Mouse (Mus musculus) retina, adult 2 months (tissue): ENCODE data around the gene Gm9844.
"Not testable (repeated sequence)": the region's sequence is repeated elsewhere in the genome, so short reads cannot be mapped to it uniquely, and the experiment has no call there.

Experiments used
- DNase-seq: peaks from one replicate; pipeline ENCODE4 v3.0.0-alpha.2; 2012; ENCODE audit warnings: low read depth, low spot score

Gene Gm9844

DNA sequence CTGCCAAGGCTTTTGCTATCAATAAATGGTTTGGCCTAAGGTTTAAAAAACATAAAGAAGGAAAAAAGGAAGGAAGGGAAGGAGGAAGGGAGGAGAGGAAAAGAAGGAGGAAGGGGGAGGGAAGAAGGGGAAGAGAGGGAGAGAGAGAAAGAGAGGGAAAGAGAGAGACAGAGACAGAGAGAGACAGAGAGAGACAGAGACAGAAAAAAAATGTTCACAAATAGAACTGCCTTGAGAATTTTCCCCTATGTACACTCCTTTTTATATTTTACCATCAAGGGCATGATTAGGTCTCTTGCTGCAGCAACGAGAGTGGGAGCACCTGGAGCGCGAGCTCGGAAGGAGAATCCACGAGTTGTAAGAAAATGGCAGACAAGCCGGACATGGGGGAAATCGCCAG lies at the start of gene Gm9844:
Gm9844 (plus strand) TSS at position 301 of the 400 bp plus-strand sequence.
- no peak for DNase-seq

DNA sequence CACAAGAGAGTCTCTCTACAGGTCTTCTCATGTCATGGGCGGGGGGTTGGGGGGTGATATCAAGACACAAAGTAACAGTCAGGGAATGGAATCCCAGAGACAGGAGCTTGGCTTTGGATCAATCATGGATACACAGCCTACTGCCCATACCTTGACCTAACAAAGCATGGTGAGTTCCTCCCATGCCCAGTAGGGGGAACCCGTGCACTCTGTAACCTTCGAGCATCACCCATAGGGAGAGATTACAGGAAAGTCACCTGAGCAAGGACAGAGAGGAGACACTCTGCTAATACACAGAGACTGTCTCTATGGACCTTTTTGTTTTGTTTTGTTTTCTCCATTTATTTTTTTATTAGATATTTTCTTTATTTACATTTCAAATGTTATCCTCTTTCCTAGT lies 44.5 kb upstream of the Gm9844 start:
- DNase-seq = peak; percentile 55

DNA sequence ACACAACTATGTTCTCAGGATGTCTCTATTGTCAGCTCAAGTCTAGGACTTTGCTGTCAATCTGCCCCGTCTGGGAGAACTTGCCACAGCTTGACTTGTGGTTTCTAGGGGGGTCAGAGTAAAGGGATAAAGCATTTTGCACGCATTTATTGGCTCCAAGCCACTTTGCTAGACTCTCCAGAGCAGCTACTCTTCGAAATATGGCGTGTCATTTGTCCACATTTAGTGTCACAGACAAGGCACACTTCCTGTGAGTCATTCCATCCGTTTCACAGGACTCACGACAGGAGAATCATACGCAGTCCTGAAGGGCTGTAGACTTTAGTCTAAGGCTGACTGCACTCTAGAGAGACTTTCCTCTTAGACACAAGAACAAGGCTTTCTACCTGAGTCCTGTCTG lies 37.6 kb upstream of the Gm9844 start:
- no peak for DNase-seq

DNA sequence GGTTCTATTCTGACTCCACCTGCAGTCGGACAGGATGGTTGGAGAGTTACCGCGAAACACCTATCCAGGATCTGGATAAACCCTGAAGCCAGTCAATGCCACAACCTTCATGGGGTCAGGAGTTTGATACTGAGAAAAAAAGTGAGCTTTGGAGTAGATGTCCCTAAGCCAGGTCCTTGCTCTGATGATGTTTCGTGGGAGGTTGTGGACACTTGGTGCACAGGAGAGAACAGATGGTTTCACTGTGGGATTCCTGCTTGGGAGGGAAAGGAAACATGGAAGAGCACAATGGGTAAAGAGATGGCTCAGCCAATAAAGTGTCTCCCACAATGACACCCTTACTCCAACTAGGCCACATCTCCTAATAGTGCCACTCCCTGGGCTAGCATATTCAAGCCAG lies 34.8 kb upstream of the Gm9844 start:
- no peak for DNase-seq

DNA sequence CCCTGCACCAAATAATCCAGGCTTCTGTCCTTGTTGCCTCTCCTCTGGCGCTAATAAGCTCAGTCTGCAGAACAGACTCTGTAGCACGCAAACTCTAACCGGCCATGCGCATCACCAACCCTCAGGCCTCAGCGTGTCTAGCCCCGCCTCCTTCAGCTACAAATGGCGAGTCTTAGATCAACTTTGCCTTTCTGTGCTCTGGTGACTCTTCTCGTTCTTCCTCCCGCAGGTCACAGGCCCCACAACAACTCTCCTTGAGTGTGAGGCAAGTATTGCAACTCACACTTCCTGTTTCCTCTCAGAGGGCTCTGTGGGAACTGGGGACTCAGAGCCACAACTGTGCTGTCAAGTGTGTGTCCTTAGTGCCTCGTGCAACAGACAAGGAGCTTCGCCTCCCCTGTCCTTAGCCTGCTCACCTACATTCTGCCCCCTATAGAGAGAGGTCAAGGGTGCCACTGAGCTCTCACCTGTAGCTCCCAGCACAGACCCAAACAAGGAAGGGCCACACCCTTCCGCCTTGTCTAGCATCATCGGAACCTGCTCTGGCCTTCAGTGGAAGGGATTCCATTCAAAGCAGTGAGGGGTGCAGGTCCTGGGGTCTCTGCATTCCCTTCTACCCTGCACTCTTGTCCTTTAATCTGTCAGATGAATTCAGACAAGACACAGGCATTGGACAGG lies 23.1 kb upstream of the Gm9844 start:
- not testable (repeated sequence) for DNase-seq

DNA sequence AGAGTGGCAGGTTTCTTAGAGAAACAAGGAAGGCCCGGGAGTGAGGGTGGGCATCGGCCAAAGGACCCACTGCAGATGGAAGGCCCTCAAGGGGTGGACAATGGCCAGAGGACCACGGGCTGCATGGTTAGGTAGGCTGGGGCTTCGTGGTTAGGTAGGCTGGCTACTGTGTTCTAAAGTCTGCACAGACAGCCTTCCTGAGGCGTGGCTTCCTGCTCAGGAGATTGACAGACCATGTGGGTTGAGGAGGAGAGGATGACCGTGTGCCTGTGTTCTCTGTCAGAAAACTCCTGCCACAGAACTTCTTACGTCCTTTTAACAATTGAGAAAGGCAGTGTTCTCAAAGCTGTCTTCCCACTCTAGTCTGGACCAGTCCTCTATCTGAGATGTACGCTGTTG lies 22.6 kb upstream of the Gm9844 start:
- no peak for DNase-seq

GRCm38 (mm10) chr7:24840331-24840730 lies 21.7 kb upstream of the Gm9844 start:
- DNase-seq = no peak

DNA sequence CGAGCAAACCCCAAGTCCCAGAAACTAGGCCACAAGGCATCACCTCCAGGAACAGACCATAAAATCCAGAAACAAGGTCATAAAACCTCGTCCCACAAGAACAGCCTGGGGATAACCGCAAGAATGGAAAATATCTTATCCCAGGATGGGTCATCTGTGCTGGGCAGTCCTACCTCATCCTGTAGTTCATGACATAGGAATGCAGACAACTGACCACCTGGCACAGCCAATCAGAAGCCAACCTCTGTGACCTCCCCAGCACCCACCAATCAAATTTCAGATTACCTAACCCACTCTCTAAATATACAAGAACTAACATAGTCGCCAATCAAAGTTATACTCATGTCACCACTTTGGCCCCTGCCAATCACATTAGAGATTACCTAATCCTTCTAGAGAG lies 21.0 kb upstream of the Gm9844 start:
- DNase-seq = no peak

- DNase-seq = no peak
Measured at GRCm38 (mm10) chr7:24844144-24844543, 17.9 kb upstream of the Gm9844 start.

DNA sequence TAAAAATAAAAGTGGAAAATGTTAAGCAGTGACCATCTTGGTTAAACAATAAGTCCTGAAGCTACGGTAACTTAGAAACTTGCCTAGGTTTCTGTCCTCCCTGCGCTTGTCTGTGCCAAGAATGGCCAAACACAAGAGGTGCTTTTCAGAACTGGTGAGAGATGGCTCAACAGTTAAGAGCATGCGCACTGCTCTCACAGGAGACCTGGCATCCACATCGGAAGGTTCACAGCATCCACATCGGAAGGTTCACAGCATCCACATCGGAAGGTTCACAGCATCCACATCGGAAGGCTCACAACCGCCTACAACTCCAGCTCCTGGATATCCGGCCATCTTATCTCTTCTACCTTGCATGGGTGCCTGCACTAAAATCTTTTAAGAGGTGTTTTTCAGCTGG lies 16.8 kb upstream of the Gm9844 start:
- no peak for DNase-seq

GRCm38 (mm10) chr7:24845713-24846112 lies 16.3 kb upstream of the Gm9844 start:
- no peak for DNase-seq

GRCm38 (mm10) chr7:24846576-24846975 lies 15.4 kb upstream of the Gm9844 start:
- not testable (repeated sequence) for DNase-seq

GRCm38 (mm10) chr7:24850162-24850561 lies 11.9 kb upstream of the Gm9844 start:
- no peak for DNase-seq

- DNase-seq = no peak
Measured at GRCm38 (mm10) chr7:24850899-24851303, 11.1 kb upstream of the Gm9844 start.

DNA sequence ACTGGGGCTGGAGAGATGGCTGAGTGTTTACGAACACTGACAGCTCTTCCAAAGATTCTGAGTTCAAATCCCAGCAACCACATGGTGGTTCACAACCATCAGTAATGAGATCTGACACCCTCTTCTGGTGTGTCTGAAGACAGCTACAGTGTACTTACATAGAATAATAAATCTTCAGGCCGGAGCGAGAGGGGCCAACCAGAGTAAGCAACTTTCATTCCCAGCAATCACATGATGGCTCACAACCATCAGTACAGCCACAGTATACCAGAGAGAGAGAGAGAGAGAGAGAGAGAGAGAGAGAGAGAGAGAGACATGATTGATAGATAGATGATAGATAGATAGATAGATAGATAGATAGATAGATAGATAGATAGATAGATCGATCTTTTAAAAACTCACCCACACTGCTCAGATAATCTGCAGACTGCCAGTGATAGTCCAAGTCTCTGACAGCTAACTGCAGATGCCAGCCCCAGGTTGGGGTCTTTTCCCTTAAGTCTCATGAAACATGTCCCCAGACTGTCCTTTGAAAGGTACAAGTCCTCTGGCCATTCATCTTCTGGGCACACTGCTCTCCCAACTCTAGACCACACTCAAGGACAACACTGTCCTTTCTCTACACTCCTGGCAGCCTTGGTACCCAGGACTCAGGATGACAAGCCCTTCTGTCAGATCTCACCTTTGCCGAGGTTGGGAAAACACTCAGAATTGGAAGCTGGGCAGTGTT lies 10.3 kb upstream of the Gm9844 start:
- no peak for DNase-seq

DNA sequence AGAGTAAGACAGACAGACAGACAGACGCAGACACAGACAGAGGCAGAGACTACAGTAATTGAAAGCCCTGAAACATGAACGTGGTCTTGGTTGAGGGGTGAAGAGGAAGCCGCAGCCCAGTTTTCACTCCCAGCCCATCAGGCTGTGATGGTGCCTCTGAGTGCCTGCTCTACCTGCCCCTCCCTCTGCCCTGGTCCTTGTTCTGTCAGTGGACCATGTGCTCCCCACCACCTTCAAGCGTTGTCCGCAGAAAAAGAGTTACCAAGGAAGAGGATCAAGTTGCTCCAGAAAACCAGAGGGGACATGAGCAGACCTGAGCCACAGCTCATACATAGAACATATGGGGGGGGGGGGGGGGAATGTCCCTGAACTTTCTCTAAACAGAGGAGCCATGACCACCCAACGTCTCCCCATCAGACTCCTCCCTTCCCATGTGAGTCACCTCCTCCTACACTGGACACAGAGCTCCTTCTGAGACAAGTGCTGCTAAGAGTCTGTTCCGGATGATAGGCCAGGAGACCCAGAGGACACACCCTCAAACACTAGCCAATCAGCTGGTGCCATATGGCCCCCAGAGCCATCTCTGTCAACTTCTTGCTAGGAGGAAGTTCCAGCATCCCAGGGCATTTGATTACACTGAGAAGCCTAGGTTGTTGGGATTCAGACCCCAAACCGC lies 9.3 kb upstream of the Gm9844 start:
- no peak for DNase-seq

- DNase-seq = no peak
Measured at GRCm38 (mm10) chr7:24853233-24853563, 8.8 kb upstream of the Gm9844 start.

DNA sequence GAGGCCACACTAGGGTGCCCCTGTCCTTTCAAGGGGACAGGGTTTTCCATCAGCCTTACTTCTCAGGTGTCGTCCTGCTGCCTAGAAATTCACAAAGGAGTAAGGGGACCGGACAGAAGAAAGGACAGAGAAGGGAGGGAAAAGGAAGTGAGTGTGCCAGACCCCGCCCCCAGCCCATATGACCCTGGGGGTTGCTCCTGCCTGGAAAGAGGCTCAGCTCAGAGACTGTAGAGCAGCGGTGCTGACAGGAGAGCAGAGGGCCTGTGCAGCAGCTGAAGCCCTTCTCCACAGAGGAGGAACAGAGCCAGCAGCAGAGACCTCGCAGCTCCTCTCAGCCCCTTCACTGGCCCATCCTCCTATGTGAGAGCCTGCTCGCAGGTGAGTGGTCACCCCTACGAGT lies 8.3 kb upstream of the Gm9844 start:
- DNase-seq = no peak

DNA sequence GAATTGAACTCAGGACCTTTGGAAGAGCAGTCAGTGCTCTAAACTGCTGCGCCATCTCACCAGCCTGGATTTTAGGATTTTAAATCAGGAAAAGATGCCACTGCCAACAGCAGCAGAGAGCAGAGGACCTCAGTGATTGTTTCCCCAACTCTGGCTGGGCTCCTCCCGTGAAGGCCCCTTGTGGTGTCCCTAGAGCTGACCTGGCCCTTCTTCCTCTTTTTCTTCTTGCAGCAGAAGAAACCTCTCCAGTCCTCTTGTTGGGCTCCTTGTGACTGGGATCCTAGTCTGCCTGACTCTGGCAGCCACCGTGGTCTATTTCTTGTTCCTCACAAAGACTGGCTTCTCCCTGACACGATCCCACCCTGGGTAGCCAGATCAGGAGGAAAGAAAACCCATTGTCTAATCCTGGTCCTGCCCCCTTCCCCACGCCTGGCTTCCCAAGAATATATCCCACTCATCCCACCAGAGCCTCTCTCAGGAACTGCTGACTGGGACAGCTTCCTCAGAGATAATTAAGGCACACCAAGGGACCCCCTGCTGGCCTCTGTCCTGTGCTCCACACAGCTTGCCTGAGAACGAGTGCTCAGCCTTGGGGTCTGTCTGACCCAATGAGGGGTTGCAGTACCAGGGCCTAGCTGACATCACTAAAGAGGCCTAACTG lies 5.4 kb upstream of the Gm9844 start:
- DNase-seq = no peak

- DNase-seq = no peak
Measured at GRCm38 (mm10) chr7:24859234-24859633, 2.8 kb upstream of the Gm9844 start.

DNA sequence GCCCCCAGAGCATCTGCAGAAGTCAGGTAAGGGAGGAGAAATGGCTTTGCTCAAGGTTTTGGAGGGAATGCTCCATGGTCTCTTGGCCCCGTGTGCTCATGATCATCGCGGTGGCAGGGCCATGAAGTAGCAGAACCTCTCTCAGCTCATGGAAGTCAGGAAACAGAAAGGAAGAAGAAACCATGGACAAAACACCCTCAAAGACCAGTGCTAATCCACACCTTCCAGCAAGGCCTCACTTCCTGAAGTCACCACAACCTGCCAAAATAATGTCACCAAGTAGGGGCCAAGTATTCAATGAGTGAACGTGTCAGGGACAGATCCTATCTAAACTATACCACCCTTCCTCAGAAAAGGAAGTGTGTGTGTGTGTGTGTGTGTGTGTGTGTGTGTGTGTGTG lies 840 bp downstream of the Gm9844 start:
- DNase-seq = no peak

DNA sequence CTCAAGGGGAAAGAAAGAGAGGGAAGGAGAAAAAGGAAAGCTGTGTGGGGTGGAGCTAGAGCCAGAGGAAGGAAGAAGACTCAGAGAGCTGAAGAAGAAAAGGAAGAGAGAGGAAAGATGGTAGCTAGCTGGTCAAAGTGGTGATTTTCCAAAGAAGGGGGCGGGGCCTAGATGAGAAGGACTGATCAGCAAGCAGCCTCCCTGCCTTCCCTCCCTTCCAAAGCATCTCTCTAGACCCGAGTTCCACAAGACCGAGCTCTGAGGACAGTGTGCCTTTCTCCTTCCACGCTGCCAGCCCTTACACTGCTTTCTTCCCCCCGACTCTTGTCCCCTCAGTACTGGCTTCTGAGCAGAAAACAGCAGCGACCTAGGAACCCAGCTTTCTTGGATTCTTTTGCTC lies 2.1 kb downstream of the Gm9844 start:
- DNase-seq = no peak
